Mouse (Mus musculus): Measurements from ENCODE around the gene Mast2. TPM values are rescaled to one million over a fixed set of nuclear protein-coding genes. Genes with fewer than 3 reads are reported as not detected.

Gene Mast2
- polyA plus RNA-seq (2015; fragmentation: Nextera tagmentation; extraction: Ambion mirVana) = 29.8 and 32.4 TPM in 2 replicates

- Histone ChIP-seq H3K4me2 (peak within 1 kb of the TSS; percentile 72), H3K36me3 (ENCODE audit: poor library complexity, severe bottlenecking) (no peaks in the 10 kb centered on the region), H3K27me3 (no peaks in the 10 kb centered on the region), H3K9ac (peak within 1 kb of the TSS; percentile 94), H3K4me3 (peak within 1 kb of the TSS; percentile 93), H3K4me1 (peaks cover 26% of the 10 kb centered on the region), H3K9me3 (replicated peaks) (0 out of 2 replicates have a peak, but pooled peaks cover 6% of the 10 kb centered on the region), H3K27ac (peak within 1 kb of the TSS; percentile 91)
- peak; percentile 87 for ATAC-seq
- WGBS = 1% methylated on average over 51 of the region's 68 CpGs
Measured at GRCm38 (mm10) chr4:116464126-116464981, at the start of gene Mast2. Gene Mast2 (minus strand): TSS chr4:116464183.

GRCm38 (mm10) chr4:116507425-116508218, 43.6 kb upstream of the Mast2 start, which contains the start of gene Ipp:
Gene Ipp (plus strand): TSS chr4:116507549.
- peak within 1 kb of the TSS; percentile 81 for H3K27ac ChIP-seq
- peak within 1 kb of the TSS; percentile 51 for H3K4me3 ChIP-seq
- ATAC-seq = peak; percentile 99
- H3K9me3 ChIP-seq (replicated peaks) = no peaks in the 10 kb centered on the region
- peak within 1 kb of the TSS; percentile 76 for H3K9ac ChIP-seq
- peaks cover 4% of the 10 kb centered on the region for H3K36me3 ChIP-seq (ENCODE audit: poor library complexity, severe bottlenecking)
- WGBS = under 1% methylated on average over 53 of the region's 55 CpGs
- no peaks in the 10 kb centered on the region for H3K27me3 ChIP-seq
- H3K4me2 ChIP-seq = peak within 1 kb of the TSS; percentile 70
- peaks cover 14% of the 10 kb centered on the region for H3K4me1 ChIP-seq

- Histone ChIP-seq H3K27ac (peak overlapping the region; percentile 81; the same call in 1 of the 2 replicates), H3K4me2 (peak overlapping the region; percentile 70), H3K4me1 (peaks cover 14% of the 10 kb centered on the region), H3K4me3 (peak overlapping the region; percentile 51), H3K36me3 (ENCODE audit: poor library complexity, severe bottlenecking) (peaks cover 4% of the 10 kb centered on the region), H3K9ac (peak overlapping the region; percentile 76), H3K27me3 (no peaks in the 10 kb centered on the region), H3K9me3 (replicated peaks) (no peaks in the 10 kb centered on the region)
- ATAC-seq = no peak
- 27% methylated on average over 11 of the region's 11 CpGs for WGBS
Measured at GRCm38 (mm10) chr4:116506886-116507424, 43.0 kb upstream of the Mast2 start.

- no peak for ATAC-seq
- 87% methylated on average over 3 of the region's 3 CpGs for WGBS
- H3K4me2 ChIP-seq = no peak overlapping the region
- no peaks in the 10 kb centered on the region for H3K27me3 ChIP-seq
- no peak overlapping the region for H3K4me3 ChIP-seq
- H3K27ac ChIP-seq = no peak overlapping the region
- H3K36me3 ChIP-seq (ENCODE audit: poor library complexity, severe bottlenecking) = no peaks in the 10 kb centered on the region
- H3K9me3 ChIP-seq (replicated peaks) = no peaks in the 10 kb centered on the region
- no peak overlapping the region for H3K9ac ChIP-seq
- H3K4me1 ChIP-seq = no peaks in the 10 kb centered on the region
Measured at GRCm38 (mm10) chr4:116499978-116500377, 36.0 kb upstream of the Mast2 start.

GRCm38 (mm10) chr4:116493646-116494045, 29.7 kb upstream of the Mast2 start:
- Histone ChIP-seq H3K4me2 (no peak overlapping the region), H3K9me3 (replicated peaks) (no peaks in the 10 kb centered on the region), H3K9ac (no peak overlapping the region), H3K27ac (no peak overlapping the region), H3K36me3 (ENCODE audit: poor library complexity, severe bottlenecking) (no peaks in the 10 kb centered on the region), H3K4me1 (no peaks in the 10 kb centered on the region), H3K4me3 (no peak overlapping the region), H3K27me3 (no peaks in the 10 kb centered on the region)
- no peak for ATAC-seq
- 81% methylated on average over 5 of the region's 5 CpGs for WGBS

- no peak for ATAC-seq
- no peaks in the 10 kb centered on the region for H3K36me3 ChIP-seq (ENCODE audit: poor library complexity, severe bottlenecking)
- no peak overlapping the region for H3K4me2 ChIP-seq
- H3K4me3 ChIP-seq = no peak overlapping the region
- H3K4me1 ChIP-seq = no peaks in the 10 kb centered on the region
- WGBS = 84% methylated on average over 4 of the region's 4 CpGs
- no peak overlapping the region for H3K27ac ChIP-seq
- H3K27me3 ChIP-seq = no peaks in the 10 kb centered on the region
- no peaks in the 10 kb centered on the region for H3K9me3 ChIP-seq (replicated peaks)
- H3K9ac ChIP-seq = no peak overlapping the region
Measured at GRCm38 (mm10) chr4:116492460-116492859, 28.5 kb upstream of the Mast2 start.

GRCm38 (mm10) chr4:116491886-116492285, 27.9 kb upstream of the Mast2 start:
- WGBS = 95% methylated on average over 2 of the region's 2 CpGs
- Histone ChIP-seq H3K9me3 (replicated peaks) (no peaks in the 10 kb centered on the region), H3K4me2 (no peak overlapping the region), H3K4me3 (no peak overlapping the region), H3K27me3 (no peaks in the 10 kb centered on the region), H3K27ac (no peak overlapping the region), H3K4me1 (no peaks in the 10 kb centered on the region), H3K9ac (no peak overlapping the region), H3K36me3 (ENCODE audit: poor library complexity, severe bottlenecking) (no peaks in the 10 kb centered on the region)
- no peak for ATAC-seq

- no peak overlapping the region for H3K4me3 ChIP-seq
- H3K9ac ChIP-seq = no peak overlapping the region
- ATAC-seq = no peak
- no peak overlapping the region for H3K4me2 ChIP-seq
- no peaks in the 10 kb centered on the region for H3K4me1 ChIP-seq
- H3K36me3 ChIP-seq (ENCODE audit: poor library complexity, severe bottlenecking) = no peaks in the 10 kb centered on the region
- H3K27me3 ChIP-seq = no peaks in the 10 kb centered on the region
- H3K9me3 ChIP-seq (replicated peaks) = no peaks in the 10 kb centered on the region
- 71% methylated on average over 2 of the region's 2 CpGs for WGBS
- no peak overlapping the region for H3K27ac ChIP-seq
Measured at GRCm38 (mm10) chr4:116491119-116491536, 27.1 kb upstream of the Mast2 start.

- 56% methylated on average over 2 of the region's 2 CpGs for WGBS
- no peaks in the 10 kb centered on the region for H3K36me3 ChIP-seq (ENCODE audit: poor library complexity, severe bottlenecking)
- H3K4me1 ChIP-seq = no peaks in the 10 kb centered on the region
- ATAC-seq = no peak
- H3K9ac ChIP-seq = no peak overlapping the region
- H3K27ac ChIP-seq = no peak overlapping the region
- H3K27me3 ChIP-seq = no peaks in the 10 kb centered on the region
- H3K4me3 ChIP-seq = no peak overlapping the region
- no peaks in the 10 kb centered on the region for H3K9me3 ChIP-seq (replicated peaks)
- H3K4me2 ChIP-seq = no peak overlapping the region
Measured at GRCm38 (mm10) chr4:116483476-116483875, 19.5 kb upstream of the Mast2 start.

GRCm38 (mm10) chr4:116481322-116481721, 17.3 kb upstream of the Mast2 start:
- Histone ChIP-seq H3K4me2 (no peak overlapping the region), H3K4me3 (no peak overlapping the region), H3K36me3 (ENCODE audit: poor library complexity, severe bottlenecking) (no peaks in the 10 kb centered on the region), H3K27me3 (no peaks in the 10 kb centered on the region), H3K27ac (no peak overlapping the region), H3K9me3 (replicated peaks) (no peaks in the 10 kb centered on the region), H3K4me1 (no peaks in the 10 kb centered on the region), H3K9ac (no peak overlapping the region)
- no peak for ATAC-seq
- 74% methylated on average over 2 of the region's 2 CpGs for WGBS

- Histone ChIP-seq H3K36me3 (ENCODE audit: poor library complexity, severe bottlenecking) (no peaks in the 10 kb centered on the region), H3K27ac (peak overlapping the region; percentile 91), H3K27me3 (no peaks in the 10 kb centered on the region), H3K4me3 (peak overlapping the region; percentile 93), H3K9ac (peak overlapping the region; percentile 94), H3K4me2 (peak overlapping the region; percentile 72), H3K4me1 (peaks cover 26% of the 10 kb centered on the region), H3K9me3 (replicated peaks) (0 out of 2 replicates have a peak, but pooled peaks cover 6% of the 10 kb centered on the region)
- under 1% methylated on average over 69 of the region's 74 CpGs for WGBS
- ATAC-seq = peak; percentile 77
Measured at GRCm38 (mm10) chr4:116463231-116464125, 505 bp downstream of the Mast2 start.
